Mouse (Mus musculus) spleen, adult 12 weeks (tissue): Measurements from ENCODE around the gene Cdk2ap2.
A peak's percentile ranks its signal among the peaks of the same experiment; 100 is the strongest.

Source experiments
- DNase-seq: peaks from one replicate; pipeline ENCODE4 v3.0.0; 2022; ENCODE audit warnings: low spot score

Gene Cdk2ap2

DNA sequence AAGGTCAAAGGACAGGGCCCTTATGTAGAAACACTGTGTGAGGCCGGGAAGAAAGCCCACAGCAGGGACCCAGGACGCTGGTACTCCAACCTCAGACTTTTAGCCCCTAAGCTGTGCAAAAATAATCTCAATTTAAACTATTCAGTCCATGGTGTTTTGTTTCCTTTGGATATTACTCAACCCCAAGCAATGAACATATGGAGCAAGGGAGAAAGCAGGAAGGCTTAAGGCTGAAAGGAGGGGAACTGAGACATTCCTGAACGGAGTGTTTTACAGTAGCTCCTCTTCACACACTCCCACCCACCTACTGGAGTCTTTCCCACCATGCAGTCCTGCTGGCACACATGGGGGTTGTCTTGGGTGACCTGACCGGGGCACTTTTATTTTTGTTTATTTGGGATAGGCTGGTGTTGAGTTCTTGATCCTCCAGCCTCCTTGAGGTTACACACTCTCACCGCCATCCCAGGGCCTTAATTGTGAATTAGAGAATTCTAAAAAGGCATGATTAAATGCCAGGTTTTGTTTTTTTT is 2.1 kb upstream of the Cdk2ap2 start:
- DNase-seq, result no peak

- no peak for DNase-seq
These were observed 1.2 kb upstream of the Cdk2ap2 start for GRCm38 (mm10) chr19:4095802-4096201.

GRCm38 (mm10) chr19:4097441-4097825 is 451 bp downstream of the Cdk2ap2 start:
- no peak for DNase-seq

DNA sequence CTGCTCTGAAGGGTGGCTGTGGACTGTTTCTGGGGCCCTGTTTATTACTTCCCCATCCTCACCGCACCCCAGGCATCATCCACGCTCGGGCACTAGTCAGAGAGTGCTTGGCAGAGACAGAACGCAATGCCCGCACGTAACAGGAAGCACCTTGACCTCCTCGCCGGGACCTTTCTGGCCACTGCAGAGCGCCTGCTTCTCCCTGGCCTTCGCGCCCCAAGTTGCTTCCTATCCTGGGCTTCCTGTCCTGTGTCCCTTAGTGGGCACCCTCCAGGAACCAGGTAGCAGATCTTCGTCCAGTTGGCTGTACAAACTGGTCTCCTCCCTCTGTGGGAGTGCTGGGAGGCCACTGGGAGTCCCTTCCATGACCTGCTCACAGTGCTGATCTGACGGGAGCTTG is 1.4 kb downstream of the Cdk2ap2 start:
- DNase-seq, result no peak

- peak; percentile 90 for DNase-seq
These were observed 2.1 kb downstream of the Cdk2ap2 start for GRCm38 (mm10) chr19:4099056-4099455.

GRCm38 (mm10) chr19:4099837-4100717 is 3.1 kb downstream of the Cdk2ap2 start, which contains the start of gene Pitpnm1:
Pitpnm1 (plus strand) TSS chr19:4099998.
- peak; percentile 79 for DNase-seq

DNA sequence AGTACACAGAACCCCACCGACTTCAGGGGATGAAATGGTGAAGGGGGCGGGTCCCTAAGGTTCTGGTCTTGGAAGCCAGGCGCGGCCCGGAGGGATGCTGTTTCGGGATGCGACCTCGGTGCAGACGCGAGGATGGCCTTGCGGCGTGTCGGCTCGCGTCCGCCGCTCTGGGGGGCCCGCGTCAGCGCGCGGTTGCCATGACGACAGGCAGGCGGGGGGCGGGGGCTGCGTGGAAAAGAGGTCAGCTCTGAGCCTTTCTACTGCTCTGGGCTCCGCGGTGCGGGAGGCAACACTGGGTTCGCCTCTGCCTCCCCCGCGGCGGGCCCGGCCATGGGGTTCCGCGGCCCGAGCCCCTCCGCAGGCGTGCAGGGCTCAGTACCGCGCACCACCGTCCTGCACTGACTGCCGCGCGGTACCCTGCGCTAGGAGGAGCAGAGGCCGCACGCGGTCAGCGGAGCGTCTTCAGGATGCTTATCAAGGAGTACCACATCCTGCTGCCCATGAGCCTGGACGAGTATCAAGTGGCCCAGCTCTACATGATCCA is 3.8 kb downstream of the Cdk2ap2 start:
- peak; percentile 23 for DNase-seq

DNA sequence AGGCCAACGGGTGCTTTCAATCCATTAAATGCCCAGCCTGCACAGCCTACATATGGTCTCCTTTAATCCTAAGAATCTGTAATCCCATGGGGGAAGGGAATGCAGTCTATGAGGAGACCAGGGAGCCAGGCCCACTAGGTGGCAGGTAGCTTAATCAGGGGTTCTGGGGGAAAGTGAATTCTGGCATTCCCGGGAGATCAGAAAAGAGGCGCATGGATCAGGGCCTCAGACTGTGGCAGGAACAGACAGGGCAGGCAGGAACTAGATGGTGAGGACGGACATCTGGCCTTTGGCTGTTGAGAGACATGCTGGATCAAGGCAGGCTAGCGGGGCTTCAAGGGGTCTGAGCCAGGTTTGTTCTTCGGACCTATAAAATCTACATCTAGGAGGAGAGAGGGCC is 4.5 kb downstream of the Cdk2ap2 start:
- no peak for DNase-seq

GRCm38 (mm10) chr19:4102049-4102448 is 5.1 kb downstream of the Cdk2ap2 start:
- DNase-seq, result no peak

GRCm38 (mm10) chr19:4102626-4103025 is 5.6 kb downstream of the Cdk2ap2 start:
- DNase-seq, result no peak

- DNase-seq, result no peak
These were observed 6.3 kb downstream of the Cdk2ap2 start for GRCm38 (mm10) chr19:4103294-4103693.

DNA sequence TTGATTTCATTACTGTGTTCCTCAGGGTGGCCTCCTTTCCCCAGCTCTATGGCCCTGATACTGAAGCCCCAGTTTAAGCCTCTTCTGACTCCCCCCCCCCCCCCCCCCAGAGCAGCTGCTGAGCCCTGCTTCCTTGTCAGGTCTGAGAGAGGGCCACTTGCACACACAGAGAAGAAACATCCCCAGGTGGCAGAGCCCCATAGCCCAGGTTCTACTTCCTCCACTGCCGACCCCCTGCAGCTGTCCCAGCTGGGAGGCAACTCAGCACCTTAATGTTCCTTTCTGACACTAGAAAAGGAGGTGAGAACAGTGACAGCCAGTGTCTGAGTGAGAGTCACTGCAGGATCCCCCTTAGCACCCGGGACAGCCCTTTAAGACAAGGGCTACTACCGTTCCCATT is 6.8 kb downstream of the Cdk2ap2 start:
- DNase-seq, result no peak

- no peak for DNase-seq
These were observed 7.8 kb downstream of the Cdk2ap2 start for GRCm38 (mm10) chr19:4104675-4105194.

GRCm38 (mm10) chr19:4106654-4107053 is 9.7 kb downstream of the Cdk2ap2 start:
- no peak for DNase-seq

GRCm38 (mm10) chr19:4108535-4108934 is 11.6 kb downstream of the Cdk2ap2 start:
- DNase-seq, result no peak

DNA sequence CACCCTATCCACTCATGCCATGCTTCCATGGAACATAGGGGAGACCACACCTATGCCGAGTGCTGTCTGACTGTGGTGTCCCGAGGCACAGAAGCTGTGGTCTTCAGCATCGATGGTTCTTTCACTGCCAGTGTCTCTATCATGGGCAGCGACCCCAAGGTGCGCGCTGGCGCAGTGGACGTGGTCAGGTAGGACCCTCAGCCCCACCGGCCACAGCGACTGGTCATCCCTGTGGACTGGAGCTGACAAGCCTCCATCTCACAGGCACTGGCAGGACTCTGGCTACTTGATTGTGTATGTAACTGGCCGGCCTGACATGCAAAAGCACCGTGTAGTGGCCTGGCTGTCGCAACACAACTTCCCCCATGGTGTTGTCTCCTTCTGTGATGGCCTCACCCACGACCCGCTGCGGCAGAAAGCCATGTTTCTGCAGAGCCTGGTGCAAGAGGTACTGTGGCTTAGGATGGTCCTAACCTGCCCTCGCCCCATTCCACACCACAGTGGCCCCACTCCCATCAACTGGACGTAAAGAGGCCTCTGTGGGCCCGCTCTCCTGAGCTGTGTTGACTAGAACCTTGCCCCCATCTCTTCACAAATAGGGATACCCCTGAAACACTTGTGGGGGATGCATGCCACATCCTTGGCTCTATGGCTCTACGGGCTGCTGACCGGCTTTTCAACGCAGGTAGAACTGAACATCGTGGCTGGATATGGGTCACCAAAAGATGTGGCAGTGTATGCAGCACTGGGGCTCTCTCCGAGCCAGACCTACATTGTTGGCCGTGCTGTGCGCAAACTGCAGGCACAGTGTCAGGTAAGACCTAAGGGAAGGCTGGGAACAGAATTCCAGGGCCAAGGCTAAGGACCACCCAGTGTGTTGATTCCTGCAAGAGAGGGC is 15.3 kb downstream of the Cdk2ap2 start:
- no peak for DNase-seq

DNA sequence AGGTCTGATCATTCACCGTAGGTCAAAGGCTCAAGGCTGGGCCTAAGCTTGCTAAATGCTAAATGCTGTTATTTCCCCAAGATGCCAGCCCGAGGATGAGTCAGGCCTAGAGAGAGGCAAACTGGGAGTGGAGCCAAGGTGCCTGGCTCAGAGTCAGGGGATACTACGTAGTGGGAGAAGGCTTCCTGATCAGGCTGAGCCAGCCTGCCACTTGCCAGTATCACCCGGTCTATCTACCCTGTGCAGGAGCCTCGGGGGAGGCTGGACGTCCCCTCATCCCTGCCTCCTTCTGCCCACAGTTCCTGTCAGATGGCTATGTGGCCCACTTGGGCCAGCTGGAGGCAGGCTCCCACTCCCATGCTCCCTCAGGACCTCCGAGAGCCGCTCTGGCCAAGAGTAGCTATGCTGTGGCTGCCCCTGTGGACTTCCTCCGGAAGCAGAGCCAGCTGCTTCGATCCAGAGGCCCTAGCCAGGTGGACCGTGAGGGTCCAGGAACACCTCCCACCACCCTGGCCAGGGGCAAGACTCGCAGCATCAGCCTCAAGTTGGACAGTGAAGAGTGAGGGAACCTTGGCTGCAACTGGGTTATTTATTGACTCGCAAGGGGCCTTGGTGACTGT is 16.3 kb downstream of the Cdk2ap2 start:
- DNase-seq, result peak; percentile 85

DNA sequence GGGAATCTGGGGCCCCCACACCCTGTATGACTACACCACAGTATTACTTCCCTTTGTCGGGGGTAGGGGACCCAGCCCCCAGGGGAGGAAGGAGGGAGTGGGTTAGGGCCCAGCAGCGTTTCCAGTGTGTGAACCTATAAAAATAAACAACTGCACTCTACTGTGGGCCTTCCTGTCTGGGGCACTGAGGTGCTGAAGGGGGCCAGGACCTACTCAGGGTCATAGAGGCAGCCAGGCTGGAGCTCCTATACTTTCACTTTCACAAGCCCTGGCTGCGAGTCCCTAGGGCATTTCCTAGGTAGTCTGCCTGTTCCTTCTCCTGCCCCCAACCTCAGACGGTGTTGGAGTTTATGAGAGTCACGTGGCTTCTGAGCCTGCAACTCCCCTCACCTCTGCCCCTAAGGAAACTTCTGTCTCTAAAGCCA is 16.8 kb downstream of the Cdk2ap2 start:
- peak; percentile 53 for DNase-seq

DNA sequence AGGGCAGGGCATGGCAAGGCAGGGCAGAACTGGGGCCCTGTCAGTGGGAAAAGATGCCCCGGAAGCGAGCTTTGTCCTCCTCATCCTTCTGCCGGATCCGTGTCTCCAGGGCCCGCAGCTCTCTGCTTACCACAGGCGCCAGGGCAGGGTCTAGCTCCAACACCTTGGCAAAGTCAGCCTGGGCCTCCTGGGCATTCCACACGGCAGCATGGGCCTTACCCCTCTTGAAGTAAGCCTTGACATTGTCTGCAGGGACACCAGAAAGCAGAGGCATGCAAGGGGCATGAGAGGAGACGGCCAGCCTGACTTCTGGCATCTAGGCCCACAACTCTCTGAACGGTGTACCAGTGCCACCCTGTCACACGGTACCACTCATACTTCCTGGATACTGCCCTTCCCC is 17.6 kb downstream of the Cdk2ap2 start:
- DNase-seq, result no peak

- no peak for DNase-seq
These were observed 18.2 kb downstream of the Cdk2ap2 start for GRCm38 (mm10) chr19:4115144-4115543.

GRCm38 (mm10) chr19:4115816-4116215 is 18.8 kb downstream of the Cdk2ap2 start:
- DNase-seq, result no peak

DNA sequence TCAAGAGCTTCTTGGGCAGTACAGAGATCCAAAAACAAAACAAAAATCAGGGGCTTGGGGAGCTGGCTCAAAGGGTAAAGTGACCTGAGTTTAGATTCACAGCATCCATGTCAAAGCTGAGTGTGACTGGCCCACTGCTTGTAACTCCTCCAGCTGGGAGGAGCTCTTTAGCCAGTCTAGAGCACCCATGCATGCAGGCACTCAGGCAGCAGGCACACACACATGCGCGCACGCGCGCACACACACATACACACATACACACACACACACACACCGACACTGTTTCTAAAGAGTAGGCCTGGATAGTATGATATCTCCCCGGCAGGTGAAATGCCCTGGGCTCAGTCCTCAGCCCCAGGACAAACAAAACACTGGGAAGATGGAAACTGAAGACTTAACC is 20.0 kb downstream of the Cdk2ap2 start:
- no peak for DNase-seq
